Mouse (Mus musculus): Measurements from ENCODE around the gene Zbed6. TPM values are rescaled to one million over a fixed set of nuclear protein-coding genes. Genes with fewer than 3 reads are reported as not detected.

The Zbed6 gene
- polyA plus RNA-seq, 1 experiment from 2014 or later = 0.86 TPM

DNA sequence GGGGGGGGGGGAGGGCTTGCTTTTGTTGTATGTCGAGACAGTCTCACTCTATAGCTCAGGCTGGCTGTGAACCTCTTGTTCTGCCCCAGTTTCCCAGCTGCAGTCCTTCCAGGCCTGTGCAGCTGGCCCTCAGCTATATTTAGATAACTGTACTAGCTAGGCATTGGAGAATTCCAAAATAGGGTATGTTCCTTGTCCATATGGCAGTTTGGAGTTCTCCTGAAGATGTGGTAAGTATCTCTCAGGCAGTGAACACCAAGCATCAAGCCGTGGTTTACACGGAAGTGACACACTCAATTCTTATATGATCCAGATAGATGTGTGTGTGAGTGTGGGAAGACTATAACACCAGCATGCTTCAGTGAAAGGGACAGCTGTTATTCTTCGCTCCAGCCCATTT, 2.7 kb upstream of the Zbed6 start:
- no peak for DNase-seq (ENCODE audit: low spot score)

DNA sequence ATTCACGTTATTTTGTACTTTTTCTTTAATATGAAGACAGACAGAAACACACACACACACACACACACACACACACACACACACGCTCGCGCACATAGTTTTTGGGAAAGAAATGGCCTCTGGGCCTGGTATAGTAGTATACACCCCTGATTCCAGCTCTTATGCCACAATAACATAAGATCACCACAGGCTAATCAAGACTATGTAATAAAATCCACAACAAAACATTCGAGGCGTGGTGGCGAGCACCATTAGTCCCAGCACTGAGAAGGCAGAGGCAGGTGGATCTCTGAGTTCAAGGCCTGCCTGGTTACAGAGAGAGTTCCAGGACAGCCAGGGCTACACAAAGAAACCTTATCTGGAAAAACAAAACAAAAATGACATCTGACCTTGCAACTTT, 2.3 kb upstream of the Zbed6 start:
- no peak for DNase-seq (ENCODE audit: low spot score)

GRCm38 (mm10) chr1:133661203-133661933, 683 bp upstream of the Zbed6 start, which contains the start of gene Gm38394:
Gene Gm38394, minus strand, starts transcription at chr1:133661318.
- peak; percentile 96 for DNase-seq (ENCODE audit: low spot score)

DNA sequence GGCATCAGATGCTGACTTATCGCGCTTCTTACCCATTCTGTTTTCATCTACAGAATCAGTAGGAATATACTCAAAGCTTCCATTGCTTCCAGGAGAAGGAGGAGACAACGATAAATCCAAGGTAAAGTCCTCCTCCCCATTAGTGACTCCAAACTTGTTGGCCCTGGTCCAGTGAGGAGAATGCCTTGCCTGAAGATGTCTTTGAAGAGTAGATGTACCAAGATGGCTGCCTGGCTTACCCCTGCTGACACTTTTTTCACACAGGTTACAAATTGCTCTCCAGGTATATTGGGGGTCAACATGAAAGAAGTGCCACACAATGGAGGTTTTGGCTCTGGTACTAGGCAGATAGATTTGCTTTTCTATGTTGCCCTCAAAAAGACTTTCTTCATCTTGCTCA, 1.8 kb downstream of the Zbed6 start:
- no peak for DNase-seq (ENCODE audit: low spot score)

- DNase-seq (ENCODE audit: low spot score) = no peak
Measured at GRCm38 (mm10) chr1:133656811-133657210, 3.9 kb downstream of the Zbed6 start.

DNA sequence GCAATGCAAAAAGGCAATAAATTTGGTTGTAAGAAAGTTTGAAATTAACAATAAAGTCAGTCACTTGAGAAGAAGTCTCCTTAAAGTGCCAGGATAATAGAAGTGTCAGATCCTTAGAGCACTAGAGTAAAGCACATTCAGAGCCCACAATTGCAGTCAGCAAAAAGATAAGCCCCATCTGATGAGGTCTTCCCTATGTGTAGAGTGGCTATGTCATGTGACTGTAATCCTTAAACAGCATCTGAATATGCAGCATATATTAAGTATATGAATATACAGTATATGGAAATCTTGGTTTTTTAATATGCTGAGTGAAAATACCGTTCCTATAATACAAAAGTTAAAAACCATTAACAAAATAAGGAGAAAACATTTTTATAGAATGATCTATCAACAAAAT, 7.7 kb downstream of the Zbed6 start:
- no peak for DNase-seq (ENCODE audit: low spot score)

GRCm38 (mm10) chr1:133650288-133651055, 10.2 kb downstream of the Zbed6 start:
- no peak for DNase-seq (ENCODE audit: low spot score)

GRCm38 (mm10) chr1:133645652-133646051, 15.0 kb downstream of the Zbed6 start:
- DNase-seq (ENCODE audit: low spot score) = no peak

DNA sequence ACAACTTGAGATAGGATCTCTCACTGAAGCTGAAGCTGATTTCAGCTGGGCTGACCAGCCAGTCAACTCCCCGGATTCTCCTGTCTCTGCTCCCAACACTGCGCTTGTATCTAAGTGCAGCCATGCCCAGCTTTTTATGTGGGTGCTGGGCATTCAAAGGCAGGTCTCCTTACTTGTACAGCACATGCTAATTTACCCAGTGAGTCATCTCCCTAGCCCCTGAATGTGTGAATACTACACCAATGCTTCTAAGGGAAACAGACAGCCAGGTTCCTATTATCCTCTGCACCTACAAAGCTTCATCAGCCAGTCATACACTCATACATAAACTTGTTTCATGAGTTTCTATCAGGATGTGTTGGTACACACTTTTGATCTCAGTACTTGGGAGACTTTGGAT, 19.5 kb downstream of the Zbed6 start:
- DNase-seq (ENCODE audit: low spot score) = no peak

DNA sequence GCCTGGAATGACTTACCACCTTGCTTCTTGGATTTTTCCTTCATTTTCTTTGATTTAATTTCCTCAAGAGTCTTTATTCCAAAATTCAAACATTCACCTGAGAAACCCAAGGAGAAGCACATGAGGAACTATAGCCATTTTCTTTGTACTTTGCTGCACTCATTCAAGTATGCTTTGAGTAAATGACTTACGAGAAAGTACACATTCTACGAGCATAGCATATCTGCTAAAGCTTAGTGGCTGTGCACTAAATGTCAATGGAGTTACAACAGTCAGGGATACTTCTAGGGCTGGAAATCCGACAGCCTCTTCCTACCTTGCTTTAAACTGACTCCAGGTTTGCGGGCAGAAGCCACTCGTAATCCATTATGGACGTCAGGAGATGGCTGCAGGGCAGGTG, 22.2 kb downstream of the Zbed6 start:
- DNase-seq (ENCODE audit: low spot score) = no peak

DNA sequence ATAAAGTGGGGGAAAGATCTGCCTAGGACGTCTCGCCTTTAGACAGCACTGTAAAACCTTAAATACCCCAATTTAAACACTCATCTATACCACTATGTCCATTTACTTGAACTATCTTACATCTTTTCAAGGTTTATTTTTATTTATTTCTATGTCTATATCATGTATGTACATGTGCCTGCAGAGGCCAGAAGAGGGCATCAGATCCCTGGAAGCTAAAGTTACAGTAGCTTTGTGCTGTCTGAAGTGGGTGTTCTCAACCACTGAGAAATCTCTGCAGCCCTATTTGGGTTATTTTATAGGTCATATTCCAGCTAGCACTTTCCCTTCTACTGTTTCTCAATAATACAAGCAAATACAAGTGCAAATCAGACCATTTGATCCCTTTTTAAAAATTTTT, 28.5 kb downstream of the Zbed6 start:
- DNase-seq (ENCODE audit: low spot score) = no peak

DNA sequence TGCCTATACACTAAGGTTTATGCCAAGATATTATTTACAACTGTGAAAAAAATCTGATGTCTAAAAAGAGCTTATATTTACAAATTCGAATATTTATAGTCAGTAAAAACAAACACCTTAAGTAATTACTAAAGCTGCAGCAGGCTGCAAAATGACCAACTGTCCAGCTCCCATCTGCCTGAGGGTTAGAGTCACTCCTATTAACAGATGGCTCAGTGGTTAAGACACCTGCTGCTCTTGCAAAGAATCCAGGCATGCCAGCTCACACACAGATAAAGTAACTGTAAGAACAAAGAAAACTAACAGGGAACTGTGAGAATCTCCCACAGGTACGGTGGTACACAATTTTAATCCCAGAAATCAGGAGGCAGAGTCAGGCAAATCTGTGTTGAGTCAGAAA, 35.6 kb downstream of the Zbed6 start:
- no peak for DNase-seq (ENCODE audit: low spot score)

DNA sequence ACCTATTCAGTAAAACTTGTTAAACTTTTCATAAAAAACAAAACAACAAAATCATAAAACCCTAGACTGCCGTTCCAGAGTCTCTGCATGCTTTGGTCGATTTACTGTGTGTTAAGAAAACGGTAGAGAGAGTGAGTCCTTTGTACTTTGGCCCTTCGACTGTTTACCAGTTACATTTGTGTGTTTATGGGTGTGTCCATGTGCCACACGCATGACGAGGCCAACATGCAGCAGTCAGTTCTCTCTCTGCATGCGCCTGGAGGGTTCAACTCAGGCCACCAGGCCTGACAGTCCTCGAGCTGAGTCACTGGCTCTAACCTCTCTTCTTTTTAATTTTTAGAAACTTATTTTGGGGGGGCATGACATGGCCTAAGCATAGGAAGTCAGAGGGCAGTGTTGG, 42.4 kb downstream of the Zbed6 start:
- DNase-seq (ENCODE audit: low spot score) = no peak

DNA sequence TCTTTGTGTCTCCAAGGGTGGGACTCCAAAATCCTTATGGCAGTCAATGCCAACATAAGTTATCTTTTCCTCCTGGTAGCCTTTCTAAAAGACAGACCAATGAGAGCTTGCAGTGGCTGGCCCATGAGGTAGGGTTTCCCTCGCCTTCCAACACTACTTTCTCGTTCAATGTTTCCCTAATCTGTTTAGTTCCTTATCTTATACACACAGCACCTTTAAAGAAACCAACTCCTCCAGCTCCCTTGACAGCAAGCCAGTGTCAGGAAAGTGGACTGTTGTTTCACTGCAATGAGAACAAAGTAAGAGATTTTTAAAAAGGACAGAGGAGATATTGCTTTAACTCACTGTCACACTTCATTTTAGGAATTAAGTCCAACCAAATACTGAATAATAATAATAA, 42.8 kb downstream of the Zbed6 start:
- no peak for DNase-seq (ENCODE audit: low spot score)

DNA sequence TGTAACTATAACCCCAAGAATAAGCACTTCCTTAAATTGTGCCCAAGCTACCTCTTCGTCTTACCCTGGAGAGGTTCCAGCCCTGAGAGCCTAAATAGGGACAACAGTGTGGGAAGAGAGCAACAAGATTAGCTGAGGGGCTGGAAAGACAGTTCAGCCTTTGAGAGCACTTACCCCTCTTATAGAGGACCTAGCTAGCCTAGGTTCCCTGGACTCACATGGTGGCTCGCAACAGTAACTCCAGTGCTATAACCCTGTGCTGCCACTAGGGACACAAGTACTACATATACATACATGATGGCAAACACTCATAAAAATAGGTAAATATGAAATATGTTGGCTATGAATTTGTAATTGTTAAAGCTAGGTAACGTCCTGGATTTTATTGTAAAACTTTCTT, 46.9 kb downstream of the Zbed6 start:
- peak; percentile 38 for DNase-seq (ENCODE audit: low spot score)

DNA sequence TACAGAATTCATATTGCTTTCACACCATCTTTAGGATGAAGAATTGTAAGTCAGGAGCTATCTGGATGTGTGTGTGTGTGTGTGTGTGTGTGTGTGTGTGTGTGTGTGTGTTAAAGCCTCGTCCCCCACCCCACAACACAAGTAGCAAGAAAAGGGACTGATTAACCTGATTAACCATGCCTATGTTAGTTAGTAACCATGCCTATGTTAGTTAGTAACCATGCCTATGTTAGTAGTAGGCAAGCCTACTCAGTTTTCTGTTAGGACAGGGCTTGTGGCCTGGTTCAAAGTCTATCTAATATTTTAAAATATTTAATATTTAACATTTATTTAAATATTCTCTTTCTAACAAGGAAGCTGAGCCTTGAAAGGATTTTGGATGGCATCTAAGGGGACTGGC, 49.2 kb downstream of the Zbed6 start:
- no peak for DNase-seq (ENCODE audit: low spot score)

- DNase-seq (ENCODE audit: low spot score) = no peak
Measured at GRCm38 (mm10) chr1:133610601-133611000, 50.1 kb downstream of the Zbed6 start.

DNA sequence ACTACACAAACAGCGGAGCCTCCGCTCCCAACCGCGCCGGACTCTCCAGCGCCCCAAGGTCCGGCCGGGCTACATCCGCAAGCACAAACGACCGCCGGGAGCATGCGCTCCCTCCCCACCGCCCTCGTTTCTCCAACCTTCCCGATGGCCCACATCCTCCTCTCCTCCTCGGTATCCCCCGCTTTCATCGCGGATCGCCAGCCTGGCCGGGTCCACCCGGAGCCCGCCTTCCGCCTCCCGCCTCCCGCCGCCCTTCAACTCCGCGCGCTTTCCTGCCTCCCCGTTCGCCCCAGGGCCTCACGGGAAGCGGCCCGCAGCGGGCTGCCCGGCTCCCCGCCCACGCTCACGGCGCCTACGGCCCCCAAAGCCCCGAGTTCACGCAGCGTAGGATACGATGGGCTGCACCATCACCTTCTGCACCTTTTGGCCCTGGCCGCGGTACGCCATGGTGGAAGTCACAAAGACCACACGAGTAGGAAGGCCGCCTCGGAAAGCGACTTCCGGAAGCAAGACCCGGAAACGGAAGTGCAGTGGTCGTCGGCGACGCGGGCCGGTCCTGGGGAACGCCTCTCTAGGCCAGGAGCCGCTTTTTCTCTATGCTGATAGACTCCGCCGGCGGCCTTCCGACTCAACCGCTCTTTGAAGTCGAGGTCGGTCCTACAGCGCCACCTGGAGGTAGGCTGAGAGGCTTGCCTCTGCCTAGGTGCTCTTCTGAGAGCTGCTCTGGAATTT, 50.7 kb downstream of the Zbed6 start, which contains the start of gene Snrpe:
Snrpe (minus strand) TSS at position 521 of the 732 bp plus-strand sequence.
- DNase-seq (ENCODE audit: low spot score) = peak; percentile 99
